Mouse (Mus musculus): Measurements from ENCODE around the gene Zbtb20.

Gene Zbtb20

GRCm38 (mm10) chr16:43663978-43664579 is 788.4 kb downstream of the Zbtb20 start, which contains the start of gene Tigit:
Gene Tigit, minus strand, starts transcription at chr16:43664146.
- no peak for DNase-seq (ENCODE audit: low spot score)

- no peak for DNase-seq (ENCODE audit: low spot score)
These were observed 789.2 kb downstream of the Zbtb20 start for GRCm38 (mm10) chr16:43664861-43665260.

DNA sequence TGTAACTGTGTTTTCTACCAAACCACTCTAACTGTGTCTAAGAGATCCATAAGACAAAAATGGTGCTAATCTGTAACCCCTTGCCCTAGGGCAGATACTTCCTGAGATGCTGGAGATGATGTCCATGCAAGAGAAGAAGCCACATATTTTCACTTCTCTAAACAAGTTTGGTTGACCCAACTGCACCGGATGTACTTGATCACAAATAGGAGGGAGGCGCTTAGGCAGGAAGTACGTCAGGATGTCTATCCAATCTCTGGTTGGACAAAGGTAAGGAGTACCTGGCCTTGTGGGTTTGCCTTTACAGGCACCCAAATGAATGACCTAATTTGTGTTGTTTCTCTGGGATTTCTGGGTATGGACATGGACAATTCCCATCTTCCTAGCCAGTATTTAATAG is 792.6 kb downstream of the Zbtb20 start:
- DNase-seq (ENCODE audit: low spot score): no peak

GRCm38 (mm10) chr16:43671972-43672371 is 796.3 kb downstream of the Zbtb20 start:
- no peak for DNase-seq (ENCODE audit: low spot score)

DNA sequence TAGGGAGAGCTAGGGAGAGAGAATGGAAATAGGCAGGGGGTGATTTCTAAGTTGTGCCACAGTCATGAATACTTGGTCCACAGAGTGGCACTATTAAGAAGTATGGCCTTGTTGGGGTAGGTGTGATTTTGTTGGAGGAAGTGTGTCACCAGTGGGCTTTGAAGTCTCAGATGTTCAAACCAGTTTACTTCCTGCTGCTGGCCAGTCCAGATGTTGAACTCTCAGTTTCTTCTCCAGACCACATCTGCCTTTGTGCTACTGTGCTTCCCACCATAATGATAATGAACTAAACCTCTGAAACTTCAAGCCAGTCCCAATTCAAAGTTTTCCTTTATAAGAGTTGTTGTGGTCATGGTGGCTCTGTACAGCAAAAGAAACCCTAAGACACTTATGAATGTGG is 797.0 kb downstream of the Zbtb20 start:
- DNase-seq (ENCODE audit: low spot score): no peak

DNA sequence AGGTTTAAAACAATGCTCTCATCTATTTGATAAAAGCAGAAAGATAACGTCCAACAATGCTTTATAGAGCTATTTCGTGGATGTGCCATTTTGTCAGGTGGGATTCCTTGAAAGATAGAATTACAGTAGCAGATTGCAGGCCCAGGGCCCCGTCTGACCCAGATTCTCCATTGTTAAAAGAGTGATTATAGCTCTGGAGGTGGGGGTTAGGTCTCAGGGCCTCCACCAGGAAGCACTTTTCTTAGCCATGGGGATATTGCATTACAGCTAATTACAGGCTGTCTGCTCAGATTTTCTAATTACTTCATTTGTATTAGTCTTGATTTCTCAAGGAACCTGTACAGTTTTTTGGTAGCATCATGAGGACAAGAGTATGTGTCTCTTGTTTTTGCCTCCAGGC is 798.7 kb downstream of the Zbtb20 start:
- DNase-seq (ENCODE audit: low spot score): no peak

DNA sequence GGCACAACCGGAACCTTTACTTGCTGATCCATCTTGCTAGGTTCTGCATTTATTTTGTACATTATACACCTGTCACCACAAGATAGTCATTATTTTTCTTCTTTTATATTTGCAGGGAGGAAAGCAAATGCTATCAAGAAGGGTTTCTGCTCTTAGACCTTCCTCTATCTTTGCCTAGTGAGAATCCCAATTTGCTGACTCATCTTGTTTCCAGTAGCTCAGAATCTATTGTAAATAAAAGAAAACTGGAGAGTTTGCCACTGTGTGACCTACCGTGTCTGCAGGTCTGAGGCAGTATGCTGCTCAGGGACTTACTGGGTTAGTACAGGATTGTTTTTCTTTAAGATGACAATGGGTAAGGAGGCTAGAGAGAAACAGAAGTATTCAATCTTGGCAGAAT is 812.3 kb downstream of the Zbtb20 start:
- no peak for DNase-seq (ENCODE audit: low spot score)

DNA sequence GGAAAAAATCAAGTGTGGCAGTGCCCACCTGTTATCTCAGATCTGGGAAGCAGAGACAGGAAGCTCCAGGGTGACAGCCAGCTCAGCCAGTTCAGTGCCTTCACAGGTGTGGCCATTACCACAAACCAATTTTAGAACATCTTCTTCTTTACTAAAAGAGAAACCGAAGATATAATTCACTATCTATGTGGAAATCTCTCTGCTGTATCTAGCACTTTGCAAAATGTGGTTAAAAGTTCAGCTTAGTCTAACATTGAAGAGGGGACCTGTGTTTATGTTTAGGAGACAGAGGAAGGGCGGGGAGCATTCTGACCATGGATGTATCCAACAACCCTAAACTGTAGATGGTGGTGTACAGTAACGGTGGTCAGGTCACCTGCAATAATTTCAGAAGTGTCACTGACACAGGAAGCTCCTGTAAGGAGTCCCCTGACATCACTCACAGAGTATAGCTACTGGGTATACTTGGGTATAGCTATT is 814.6 kb downstream of the Zbtb20 start:
- no peak for DNase-seq (ENCODE audit: low spot score)

GRCm38 (mm10) chr16:43690912-43691311 is 815.2 kb downstream of the Zbtb20 start:
- no peak for DNase-seq (ENCODE audit: low spot score)

DNA sequence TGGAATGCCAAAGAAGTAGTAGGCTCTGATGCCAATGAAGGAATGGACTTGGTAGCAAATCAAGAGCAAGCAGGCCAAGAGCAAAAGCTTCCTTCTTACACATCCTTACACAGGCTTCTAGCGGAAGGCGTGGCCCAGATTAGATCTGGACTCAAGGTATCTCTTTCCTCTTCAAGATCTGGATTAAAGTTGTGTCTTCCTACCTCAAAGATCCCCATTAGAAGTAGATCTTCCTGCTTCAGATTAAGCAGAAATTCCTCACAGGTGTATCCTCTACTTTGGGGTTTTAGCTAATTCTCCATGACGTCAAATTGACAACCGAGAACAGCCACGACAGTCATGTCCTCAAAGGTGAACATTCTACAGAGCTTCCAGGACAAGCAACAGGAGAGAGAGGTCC is 816.1 kb downstream of the Zbtb20 start:
- no peak for DNase-seq (ENCODE audit: low spot score)

All from left cerebral cortex, adult 11 months (tissue).